Mouse (Mus musculus) left cerebral cortex, adult 6 months (tissue): ENCODE data around the gene Csnk2b. TPM values are rescaled to one million over a fixed set of nuclear protein-coding genes. Genes with fewer than 3 reads are reported as not detected.

Source experiments
- long read RNA-seq, 2 experiments: library from polyadenylated mRNA; unstranded; transcript quantifications; one replicate each; pipeline ENCODE4 v2.0.0; 2019 to 2020
- polyA plus RNA-seq: library from polyadenylated mRNA; unstranded; fragments of <200 nt; fragmentation: Nextera tagmentation; gene quantifications from 2 replicates; pipeline ENCODE4 v1.2.3, GENCODE M21; 2021

Gene Csnk2b
- 240 and 277 TPM in 2 replicates for polyA plus RNA-seq
- long read RNA-seq, experiment 1, transcript Csnk2b-201 (7 exons, 961 nt), result major isoform, 54 of 71 reads
- long read RNA-seq, experiment 1, partial matches to known transcripts, result 7 of 71 reads
- long read RNA-seq, experiment 1, other reads (novel, unspliced or antisense), result 10 of 71 reads
- long read RNA-seq, experiment 2, transcript Csnk2b-201 (7 exons, 961 nt), result major isoform, 110 of 140 reads
- long read RNA-seq, experiment 2, partial matches to known transcripts, result 21 of 140 reads
- long read RNA-seq, experiment 2, other reads (novel, unspliced or antisense), result 8 of 140 reads

GRCm38 (mm10) chr17:35121871-35122303, at the start of gene Csnk2b:
Gene Csnk2b (minus strand): TSS chr17:35122053.

DNA sequence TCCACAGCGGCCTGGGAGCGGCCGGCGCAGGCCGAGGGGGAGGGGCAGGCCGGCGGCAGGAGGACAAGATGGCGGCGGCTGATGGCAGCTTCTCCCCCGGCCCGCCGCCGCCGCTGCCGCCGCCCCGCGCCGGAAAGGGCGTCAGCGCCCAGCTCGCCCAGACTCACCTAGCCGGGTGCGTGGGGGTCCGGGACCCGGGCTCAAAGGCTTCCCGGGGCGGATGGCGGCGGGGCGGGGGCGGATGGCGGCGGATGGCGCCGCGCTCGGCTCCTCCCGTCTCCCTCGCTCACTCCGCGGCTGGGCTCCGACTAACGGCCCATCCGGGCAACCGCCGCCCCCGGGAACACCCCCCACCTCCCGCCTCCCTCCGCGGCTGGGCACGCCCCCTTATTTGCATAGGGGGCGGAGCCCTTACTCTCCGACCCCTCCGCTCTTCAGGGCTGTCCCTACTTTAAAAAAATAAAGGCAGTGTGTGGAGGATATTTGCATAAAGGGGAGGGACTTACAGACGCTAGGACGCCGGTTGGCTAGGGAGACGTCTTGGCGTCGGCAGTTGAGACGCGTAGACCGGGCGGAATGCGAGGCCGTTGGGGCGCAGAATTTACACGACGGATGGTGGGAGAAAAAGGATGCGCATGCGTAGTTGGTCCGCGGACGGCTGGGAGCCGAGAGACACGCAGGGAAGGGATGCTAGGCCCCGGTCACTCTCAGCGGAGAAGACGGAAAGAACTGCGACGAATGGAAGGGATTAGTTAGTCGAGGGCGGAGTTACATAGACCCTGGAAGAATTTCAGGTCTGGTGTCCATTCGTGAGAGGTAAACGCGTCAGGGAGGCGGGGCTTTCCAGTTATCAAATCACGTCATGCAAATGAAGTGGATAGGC, 43.0 kb upstream of the Csnk2b start, which contains the start of gene Prrc2a:
Gene Prrc2a, minus strand, starts transcription at position 330 of the 883 bp plus-strand sequence.

GRCm38 (mm10) chr17:35134801-35135590, 13.1 kb upstream of the Csnk2b start, which contains the start of gene Bag6:
Gene Bag6 (plus strand): TSS chr17:35135178.

GRCm38 (mm10) chr17:35131500-35132173, 9.8 kb upstream of the Csnk2b start, which contains the start of gene Apom:
Gene Apom (minus strand): TSS chr17:35132050.

GRCm38 (mm10) chr17:35126206-35126611, 4.4 kb upstream of the Csnk2b start, which contains the start of gene D17H6S53E:
Gene D17H6S53E (plus strand): TSS chr17:35126373.

GRCm38 (mm10) chr17:35121143-35121799, 582 bp downstream of the Csnk2b start, which contains the start of gene Gpank1:
Gene Gpank1 (plus strand): TSS chr17:35121455.

DNA sequence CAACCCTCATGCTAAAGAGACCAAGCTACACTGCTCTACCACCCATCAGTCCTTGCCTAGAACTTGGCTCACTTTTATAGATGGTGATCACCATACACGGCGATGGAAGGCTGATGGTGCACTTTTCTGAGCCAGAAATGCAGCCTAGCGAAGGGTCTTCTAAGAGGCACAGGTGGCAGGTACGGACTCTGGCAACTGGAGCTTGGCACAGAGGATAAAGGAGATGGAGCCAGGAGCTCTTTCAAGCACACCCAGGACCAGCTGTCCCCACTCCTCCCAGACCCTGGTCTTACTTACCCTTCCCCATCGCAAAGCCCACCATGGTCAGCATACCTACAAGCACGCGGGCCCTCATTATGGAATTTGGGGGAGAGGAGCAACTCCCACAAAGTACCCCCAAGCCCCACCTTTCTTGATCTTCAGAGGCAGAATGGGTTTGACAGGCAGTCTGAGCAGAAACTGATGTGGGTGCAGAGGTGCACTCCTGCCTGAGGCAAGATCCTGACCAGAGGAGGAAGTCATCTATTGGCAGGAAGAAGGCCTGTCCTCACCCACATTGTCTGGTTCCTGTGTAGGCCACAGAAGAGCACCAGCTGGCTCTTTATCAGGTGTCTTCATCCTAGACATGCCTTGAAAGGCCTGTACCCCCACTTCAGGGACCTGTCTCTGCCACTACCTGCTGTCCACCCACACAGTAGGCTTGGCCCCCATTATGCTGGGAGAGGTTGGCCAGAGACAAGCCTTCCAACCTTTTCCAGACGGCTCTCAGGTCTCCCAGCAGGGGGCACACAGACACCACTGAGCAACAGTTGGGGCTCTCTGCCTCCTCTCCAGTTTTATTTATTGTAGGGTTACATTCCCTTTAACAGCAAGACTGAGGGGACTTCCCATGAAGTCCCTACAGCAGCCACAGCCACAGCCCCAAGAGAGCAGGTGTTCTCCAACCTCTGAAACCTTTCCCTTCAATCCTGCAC, 6.5 kb downstream of the Csnk2b start, which contains the start of gene Ly6g5b:
Gene Ly6g5b, minus strand, starts transcription at position 383 of the 974 bp plus-strand sequence.

GRCm38 (mm10) chr17:35108097-35108496, 13.8 kb downstream of the Csnk2b start, which contains the start of gene Ly6g5c:
Gene Ly6g5c (plus strand): TSS chr17:35108279.

DNA sequence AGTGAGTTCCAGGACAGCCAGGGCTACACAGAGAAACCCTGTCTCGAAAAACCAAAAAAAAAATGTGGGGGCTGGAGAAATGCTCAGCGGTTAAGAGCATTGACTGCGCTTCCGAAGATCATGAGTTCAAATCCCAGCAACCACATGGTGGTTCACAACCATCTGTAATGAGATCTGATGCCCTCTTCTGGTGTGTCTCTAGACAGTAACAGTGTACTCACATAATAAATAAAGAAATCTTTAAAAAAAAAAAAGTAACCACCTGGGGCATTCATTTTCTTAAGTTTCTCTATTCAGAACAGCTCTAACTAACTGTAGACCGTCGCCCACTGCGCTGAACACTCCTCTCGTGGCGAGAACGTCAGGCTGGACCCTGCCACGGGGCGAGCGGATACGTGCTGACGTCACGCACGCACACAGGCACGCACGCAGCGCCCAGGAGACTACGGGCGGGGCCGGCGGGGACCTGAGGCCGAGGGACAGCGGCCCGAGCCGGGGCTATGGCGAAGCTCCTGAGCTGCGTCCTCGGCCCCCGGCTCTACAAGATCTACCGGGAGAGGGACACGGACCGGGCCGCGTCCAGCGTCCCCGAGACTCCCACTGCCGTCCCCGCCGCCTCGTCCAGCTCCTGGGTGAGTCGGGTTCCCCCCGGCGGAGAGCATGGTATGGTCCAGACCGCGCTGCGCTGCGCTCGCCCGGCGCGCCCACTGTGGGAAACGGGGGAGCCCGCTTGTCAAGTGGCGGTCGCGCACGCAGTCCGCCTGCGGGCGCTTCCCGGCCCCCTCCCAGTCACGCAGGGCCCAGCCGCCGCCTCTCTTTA, 32.8 kb downstream of the Csnk2b start, which contains the start of gene Abhd16a:
Gene Abhd16a, plus strand, starts transcription at position 439 of the 820 bp plus-strand sequence.

GRCm38 (mm10) chr17:35085208-35085865, 36.5 kb downstream of the Csnk2b start, which contains the start of gene Ly6g6f:
Gene Ly6g6f (minus strand): TSS chr17:35085610.

DNA sequence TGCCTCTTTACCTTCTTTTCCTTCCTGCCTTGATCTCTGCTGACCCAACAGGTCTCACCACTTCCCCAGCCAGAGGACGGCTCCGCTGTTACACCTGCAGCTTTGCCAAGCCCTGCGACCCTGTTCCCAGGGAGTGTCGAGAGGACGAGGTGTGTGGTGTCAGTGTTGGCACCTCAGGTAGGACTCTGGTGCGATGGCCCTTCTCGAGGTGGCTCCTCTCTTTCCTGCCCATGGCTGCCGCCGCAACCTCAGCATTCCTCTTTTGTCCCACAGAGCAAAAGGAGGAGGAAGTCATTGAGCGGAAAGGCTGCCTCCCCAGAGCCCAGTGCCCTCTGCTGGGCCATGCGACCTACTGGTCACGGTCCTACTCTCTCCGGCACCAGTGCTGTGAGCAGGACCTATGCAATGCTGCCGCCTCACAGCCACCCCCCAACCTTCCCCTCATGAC, 44.0 kb downstream of the Csnk2b start, which contains the start of gene Ly6g6d:
Gene Ly6g6d, minus strand, starts transcription at position 280 of the 448 bp plus-strand sequence.

GRCm38 (mm10) chr17:35076507-35077176, 45.2 kb downstream of the Csnk2b start, which contains the start of gene Ly6g6e:
Gene Ly6g6e (plus strand): TSS chr17:35076902.

Other genes starting within 250 kb of the Csnk2b start
- 0.17 and 0.25 TPM in 2 replicates for gene Zbtb12, start 242.6 kb downstream of the Csnk2b start, polyA plus RNA-seq
- not detected in 2 replicates for gene Gm20547, start 240.0 kb downstream of the Csnk2b start, polyA plus RNA-seq
- 2.7 and 3.3 TPM in 2 replicates for gene C2, start 223.8 kb downstream of the Csnk2b start, polyA plus RNA-seq
- gene Ehmt2, start 223.6 kb downstream of the Csnk2b start, polyA plus RNA-seq, result 20.4 and 20.9 TPM in 2 replicates
- 0.48 TPM in 2 replicates for gene Slc44a4, start 207.6 kb downstream of the Csnk2b start, polyA plus RNA-seq
- 30.2 and 37.0 TPM in 2 replicates for gene Neu1, start 190.8 kb downstream of the Csnk2b start, polyA plus RNA-seq
- gene Hspa1b, start 162.8 kb downstream of the Csnk2b start, polyA plus RNA-seq, result 0.48 and 1.1 TPM in 2 replicates
- not detected in 2 replicates for gene Gm20481, start 152.1 kb downstream of the Csnk2b start, polyA plus RNA-seq
- gene Hspa1a, start 149.9 kb downstream of the Csnk2b start, polyA plus RNA-seq, result 5.3 and 7.0 TPM in 2 replicates
- gene Hspa1l, start 149.3 kb downstream of the Csnk2b start, polyA plus RNA-seq, result 0.90 and 1.5 TPM in 2 replicates
- gene Lsm2, start 140.2 kb downstream of the Csnk2b start, polyA plus RNA-seq, result 33.6 and 33.9 TPM in 2 replicates
- gene Vars, start 121.1 kb downstream of the Csnk2b start, polyA plus RNA-seq, result 15.7 and 17.2 TPM in 2 replicates
- 0.13 and 0.25 TPM in 2 replicates for gene Vwa7, start 105.5 kb downstream of the Csnk2b start, polyA plus RNA-seq
- 0.89 and 0.92 TPM in 2 replicates for gene Sapcd1, start 94.0 kb downstream of the Csnk2b start, polyA plus RNA-seq
- gene Msh5, start 75.3 kb downstream of the Csnk2b start, polyA plus RNA-seq, result 0.37 and 0.45 TPM in 2 replicates
- gene Clic1, start 72.1 kb downstream of the Csnk2b start, polyA plus RNA-seq, result 22.7 and 26.4 TPM in 2 replicates
- gene Ddah2, start 63.0 kb downstream of the Csnk2b start, polyA plus RNA-seq, result 20.0 and 22.8 TPM in 2 replicates
- gene Ly6g6c, start 56.7 kb downstream of the Csnk2b start, polyA plus RNA-seq, result not detected in 2 replicates
- not detected in 2 replicates for gene Mpig6b, start 55.9 kb downstream of the Csnk2b start, polyA plus RNA-seq
- gene Ly6g6e, start 45.2 kb downstream of the Csnk2b start, polyA plus RNA-seq, result 2.4 and 3.7 TPM in 2 replicates
- 1.6 and 2.3 TPM in 2 replicates for gene Ly6g6d, start 44.0 kb downstream of the Csnk2b start, polyA plus RNA-seq
- 1.6 and 2.2 TPM in 2 replicates for gene Ly6g6f, start 36.4 kb downstream of the Csnk2b start, polyA plus RNA-seq
- 102 and 121 TPM in 2 replicates for gene Abhd16a, start 32.8 kb downstream of the Csnk2b start, polyA plus RNA-seq
- gene Ly6g5c, start 13.8 kb downstream of the Csnk2b start, polyA plus RNA-seq, result not detected in 2 replicates
- not detected in 2 replicates for gene Ly6g5b, start 6.6 kb downstream of the Csnk2b start, polyA plus RNA-seq
- gene Gpank1, start 598 bp downstream of the Csnk2b start, polyA plus RNA-seq, result 21.2 and 22.7 TPM in 2 replicates
- 32.3 and 43.2 TPM in 2 replicates for gene D17H6S53E, start 4.3 kb upstream of the Csnk2b start, polyA plus RNA-seq
- gene Apom, start 10.0 kb upstream of the Csnk2b start, polyA plus RNA-seq, result not detected in 2 replicates
- 59.0 and 84.6 TPM in 2 replicates for gene Bag6, start 13.1 kb upstream of the Csnk2b start, polyA plus RNA-seq
- gene Prrc2a, start 42.8 kb upstream of the Csnk2b start, polyA plus RNA-seq, result 14.9 and 37.9 TPM in 2 replicates
- 32.2 and 36.1 TPM in 2 replicates for gene Aif1, start 54.0 kb upstream of the Csnk2b start, polyA plus RNA-seq
- gene Lst1, start 66.4 kb upstream of the Csnk2b start, polyA plus RNA-seq, result 26.1 and 36.8 TPM in 2 replicates
- gene Ltb, start 72.4 kb upstream of the Csnk2b start, polyA plus RNA-seq, result 0.48 and 0.93 TPM in 2 replicates
- not detected in 2 replicates for gene Tnf, start 80.0 kb upstream of the Csnk2b start, polyA plus RNA-seq
- 0.15 TPM in 1 of 2 replicates, not detected in the other for gene Lta, start 83.3 kb upstream of the Csnk2b start, polyA plus RNA-seq
- not detected in 2 replicates for gene Gm16181, start 98.8 kb upstream of the Csnk2b start, polyA plus RNA-seq
- 636 and 753 TPM in 2 replicates for gene Atp6v1g2, start 111.6 kb upstream of the Csnk2b start, polyA plus RNA-seq
- 8.9 and 9.3 TPM in 2 replicates for gene Nfkbil1, start 113.7 kb upstream of the Csnk2b start, polyA plus RNA-seq
- 165 and 169 TPM in 2 replicates for gene Ddx39b, start 119.7 kb upstream of the Csnk2b start, polyA plus RNA-seq
- gene H2-D1, start 140.7 kb upstream of the Csnk2b start, polyA plus RNA-seq, result 62.8 and 80.2 TPM in 2 replicates
- gene H2-Q1, start 198.4 kb upstream of the Csnk2b start, polyA plus RNA-seq, result 0.44 and 0.75 TPM in 2 replicates
- 0.49 and 0.67 TPM in 2 replicates for gene H2-Q2, start 220.2 kb upstream of the Csnk2b start, polyA plus RNA-seq